Mouse (Mus musculus) embryonic facial prominence, embryonic 15.5 days (tissue): ENCODE measurements around the gene Ppm1n. TPM values are rescaled to one million over a fixed set of nuclear protein-coding genes. Genes with fewer than 3 reads are reported as not detected.

Source experiments
- ATAC-seq: fragments of 200-750 bp; cut with Nextera tagmentation; 2 replicates; pipeline ENCODE4 v1.8.0; 2017; ENCODE audit warnings: low read depth, moderate TSS enrichment; ENCODE audit not compliant: insufficient number of reproducible peaks, low FRiP score, low TSS enrichment
- H3K27ac ChIP-seq: fragments of 300-500 bp; sonication (generic); replicated peaks from 2 replicates; pipeline ENCODE4 v1.5.1; 2015; ENCODE audit warnings: mild to moderate bottlenecking, inconsistent platforms
- H3K27me3 ChIP-seq: fragments of 300-500 bp; sonication (generic); 2 replicates; pipeline ENCODE4 v1.6.1; 2015; ENCODE audit warnings: inconsistent platforms
- H3K36me3 ChIP-seq: fragments of 300-500 bp; sonication (generic); 2 replicates; pipeline ENCODE4 v1.6.1; 2015; ENCODE audit warnings: mild to moderate bottlenecking, inconsistent platforms
- H3K4me1 ChIP-seq: fragments of 300-500 bp; sonication (generic); 2 replicates; pipeline ENCODE4 v1.6.1; 2015; ENCODE audit warnings: inconsistent platforms
- H3K4me2 ChIP-seq: fragments of 300-500 bp; sonication (generic); replicated peaks from 2 replicates; pipeline ENCODE4 v1.6.1; 2015; ENCODE audit warnings: mild to moderate bottlenecking, inconsistent platforms
- H3K4me3 ChIP-seq: fragments of 300-500 bp; sonication (generic); replicated peaks from 2 replicates; pipeline ENCODE4 v1.5.1; 2015; ENCODE audit warnings: mild to moderate bottlenecking, inconsistent platforms
- H3K9ac ChIP-seq: fragments of 300-500 bp; sonication (generic); 2 replicates; pipeline ENCODE4 v1.6.1; 2015; ENCODE audit warnings: inconsistent platforms
- H3K9me3 ChIP-seq: fragments of 300-500 bp; sonication (generic); replicated peaks from 2 replicates; pipeline ENCODE4 v1.6.1; 2016; ENCODE audit warnings: inconsistent platforms
- WGBS: fragments of 180-500 bp; shearing (Covaris S2); methylation state at CpG from one replicate; pipeline ENCODE4 v1.1.7; 2015; 5-methylcytosine and 5-hydroxymethylcytosine counted together
- polyA plus RNA-seq: library from polyadenylated mRNA; unstranded; fragments of >200 nt; fragmentation: Nextera tagmentation; extraction: Ambion mirVana; gene quantifications from 2 replicates; pipeline ENCODE4 v1.2.1, GENCODE M21; 2015

The Ppm1n gene
- polyA plus RNA-seq, result 0.14 and 0.41 TPM in 2 replicates

DNA sequence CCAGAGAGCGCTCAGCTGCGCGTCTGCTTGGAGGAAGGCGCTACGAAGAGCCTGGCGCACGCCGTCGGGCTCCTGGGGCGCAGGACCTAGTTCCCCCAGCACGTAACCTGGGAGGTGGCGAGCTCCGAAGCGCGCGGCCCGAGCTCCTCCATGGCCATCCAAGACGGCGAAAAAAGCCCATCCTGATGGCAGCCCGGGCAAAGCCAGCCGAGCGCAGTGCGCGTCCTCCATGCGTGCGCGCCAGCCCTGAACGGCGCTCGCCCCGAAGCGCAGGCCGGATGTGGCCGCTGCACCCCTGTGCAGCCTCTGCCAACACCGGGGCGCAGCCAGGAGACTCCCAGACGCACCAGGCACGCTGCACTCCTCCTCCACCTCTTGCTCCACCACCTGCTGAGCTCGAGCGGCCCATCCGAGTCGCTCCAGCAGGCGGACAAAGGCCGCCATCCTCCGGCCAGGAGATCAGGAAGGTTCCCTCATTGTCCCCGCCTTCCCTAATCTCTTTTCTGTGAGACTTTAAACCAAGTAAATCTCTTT lies at the start of gene Ppm1n:
Gene Ppm1n, minus strand, starts transcription at position 484 of the 534 bp plus-strand sequence.
- no peak within 1 kb of the TSS for H3K9ac ChIP-seq
- peak within 1 kb of the TSS; percentile 29 for H3K4me3 ChIP-seq
- no peak within 1 kb of the TSS for H3K27ac ChIP-seq
- H3K27me3 ChIP-seq, result peaks cover 54% of the 10 kb centered on the region
- no peak for ATAC-seq
- peaks cover 24% of the 10 kb centered on the region for H3K4me1 ChIP-seq
- peak within 1 kb of the TSS; percentile 40 for H3K4me2 ChIP-seq
- no peaks in the 10 kb centered on the region for H3K36me3 ChIP-seq
- WGBS, result under 1% methylated on average over 46 of the region's 46 CpGs
- no peaks in the 10 kb centered on the region for H3K9me3 ChIP-seq

DNA sequence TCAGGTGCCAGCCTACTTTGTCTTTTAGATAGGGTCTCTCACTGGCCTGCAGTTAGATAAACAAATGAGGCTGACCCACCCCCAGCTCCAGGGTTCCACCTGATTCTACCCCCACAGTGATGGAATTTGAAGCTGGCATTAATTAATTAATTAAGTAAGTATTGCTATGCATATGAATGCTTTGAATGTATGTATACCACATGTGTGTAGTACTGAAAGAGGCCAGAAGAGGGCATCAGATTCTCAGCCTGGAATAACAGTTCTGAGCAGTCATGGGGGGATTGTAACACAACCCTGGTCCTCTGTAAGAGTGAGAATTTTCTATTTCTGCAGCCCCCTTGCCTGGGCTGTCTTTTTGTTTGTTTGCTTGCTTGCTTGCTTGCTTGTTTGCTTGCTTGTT lies 48.6 kb upstream of the Ppm1n start:
- H3K4me1 ChIP-seq, result peaks cover 23% of the 10 kb centered on the region
- ATAC-seq, result no peak
- no peak overlapping the region for H3K4me2 ChIP-seq
- no peak overlapping the region for H3K4me3 ChIP-seq
- no peak overlapping the region for H3K27ac ChIP-seq
- H3K27me3 ChIP-seq, result no peaks in the 10 kb centered on the region
- no peak overlapping the region for H3K9ac ChIP-seq
- H3K9me3 ChIP-seq, result no peaks in the 10 kb centered on the region
- no peaks in the 10 kb centered on the region for H3K36me3 ChIP-seq

DNA sequence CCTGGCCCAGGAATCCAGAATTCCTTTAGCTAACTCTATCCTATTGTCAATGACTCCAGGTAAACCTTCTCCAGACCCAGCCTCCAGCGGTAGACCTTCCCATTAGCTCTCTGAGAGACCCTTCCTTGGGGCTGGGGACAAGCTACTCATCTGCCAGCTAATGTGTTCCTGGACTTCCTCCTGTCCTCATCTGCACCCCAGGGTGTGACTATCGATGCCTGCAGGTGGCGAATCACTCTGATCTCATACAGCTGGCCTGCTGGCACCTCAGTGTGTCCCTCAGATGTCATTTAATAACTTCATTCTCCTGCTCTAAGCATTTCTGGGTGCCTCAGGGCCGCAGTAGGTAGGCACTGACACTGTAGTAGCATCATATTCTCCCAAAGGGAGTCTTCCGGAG lies 47.9 kb upstream of the Ppm1n start:
- Histone ChIP-seq H3K4me2 (no peak overlapping the region), H3K9ac (0 out of 2 replicates have a peak overlapping the region, but pooled peaks have one; percentile 26), H3K27me3 (no peaks in the 10 kb centered on the region), H3K4me1 (peaks cover 23% of the 10 kb centered on the region), H3K36me3 (no peaks in the 10 kb centered on the region), H3K9me3 (no peaks in the 10 kb centered on the region), H3K4me3 (no peak overlapping the region), H3K27ac (no peak overlapping the region)
- 82% methylated on average over 5 of the region's 5 CpGs for WGBS
- ATAC-seq, result no peak

DNA sequence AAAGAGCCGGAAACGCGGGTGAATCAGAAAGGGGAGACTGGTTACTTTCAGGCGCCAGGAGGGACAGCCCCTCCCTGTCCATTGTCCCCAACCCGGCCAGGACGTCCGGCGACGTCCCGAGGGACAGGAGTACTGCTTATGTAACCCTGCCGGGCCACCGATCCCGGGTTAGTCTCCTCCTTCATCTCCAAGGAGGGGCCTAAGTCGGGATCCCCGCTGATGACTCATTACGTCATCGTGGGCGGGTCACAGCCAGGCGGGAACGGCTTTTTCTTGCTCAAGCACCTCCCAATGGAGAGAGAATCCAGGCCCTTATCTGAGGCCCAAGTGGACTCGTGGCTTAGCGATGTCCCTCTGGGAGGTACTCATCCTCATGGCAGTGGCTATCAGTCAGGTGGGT lies 47.3 kb upstream of the Ppm1n start:
- under 1% methylated on average over 22 of the region's 22 CpGs for WGBS
- H3K9ac ChIP-seq, result peak overlapping the region; percentile 26; the same call in 1 of the 2 replicates
- no peaks in the 10 kb centered on the region for H3K36me3 ChIP-seq
- ATAC-seq, result peak; percentile 36; the same call in 1 of the 2 replicates
- H3K9me3 ChIP-seq, result no peaks in the 10 kb centered on the region
- H3K27me3 ChIP-seq, result no peaks in the 10 kb centered on the region
- peak overlapping the region; percentile 47 for H3K4me3 ChIP-seq
- peak overlapping the region; percentile 79 for H3K4me2 ChIP-seq
- H3K27ac ChIP-seq, result peak overlapping the region; percentile 70
- H3K4me1 ChIP-seq, result peaks cover 21% of the 10 kb centered on the region

DNA sequence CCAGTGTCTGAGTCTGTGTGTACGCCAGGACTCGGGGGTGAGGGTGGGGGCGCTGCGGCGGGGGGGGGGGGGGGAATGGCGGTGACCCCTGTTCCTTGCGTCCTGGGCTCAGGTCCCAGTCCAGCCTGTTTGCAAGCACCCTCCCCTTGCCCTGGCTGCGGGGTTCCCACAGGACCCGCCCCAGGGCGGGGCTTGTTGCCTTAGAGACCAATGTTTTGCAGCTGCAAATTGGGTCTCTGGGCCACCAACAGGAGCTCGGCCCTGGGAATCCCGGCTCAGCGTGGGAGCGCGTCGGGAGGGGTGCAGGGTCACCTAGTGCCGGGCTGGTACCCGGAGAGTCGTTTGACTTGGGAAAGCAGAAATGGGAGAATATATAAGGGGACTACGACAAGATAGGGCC lies 46.5 kb upstream of the Ppm1n start:
- H3K9ac ChIP-seq, result peak overlapping the region; percentile 26
- WGBS, result under 1% methylated on average over 19 of the region's 20 CpGs
- H3K27ac ChIP-seq, result peak overlapping the region; percentile 70
- peak overlapping the region; percentile 79 for H3K4me2 ChIP-seq
- peak overlapping the region; percentile 47 for H3K4me3 ChIP-seq
- H3K27me3 ChIP-seq, result no peaks in the 10 kb centered on the region
- H3K9me3 ChIP-seq, result no peaks in the 10 kb centered on the region
- H3K4me1 ChIP-seq, result peaks cover 21% of the 10 kb centered on the region
- H3K36me3 ChIP-seq, result no peaks in the 10 kb centered on the region
- peak; percentile 80 for ATAC-seq

DNA sequence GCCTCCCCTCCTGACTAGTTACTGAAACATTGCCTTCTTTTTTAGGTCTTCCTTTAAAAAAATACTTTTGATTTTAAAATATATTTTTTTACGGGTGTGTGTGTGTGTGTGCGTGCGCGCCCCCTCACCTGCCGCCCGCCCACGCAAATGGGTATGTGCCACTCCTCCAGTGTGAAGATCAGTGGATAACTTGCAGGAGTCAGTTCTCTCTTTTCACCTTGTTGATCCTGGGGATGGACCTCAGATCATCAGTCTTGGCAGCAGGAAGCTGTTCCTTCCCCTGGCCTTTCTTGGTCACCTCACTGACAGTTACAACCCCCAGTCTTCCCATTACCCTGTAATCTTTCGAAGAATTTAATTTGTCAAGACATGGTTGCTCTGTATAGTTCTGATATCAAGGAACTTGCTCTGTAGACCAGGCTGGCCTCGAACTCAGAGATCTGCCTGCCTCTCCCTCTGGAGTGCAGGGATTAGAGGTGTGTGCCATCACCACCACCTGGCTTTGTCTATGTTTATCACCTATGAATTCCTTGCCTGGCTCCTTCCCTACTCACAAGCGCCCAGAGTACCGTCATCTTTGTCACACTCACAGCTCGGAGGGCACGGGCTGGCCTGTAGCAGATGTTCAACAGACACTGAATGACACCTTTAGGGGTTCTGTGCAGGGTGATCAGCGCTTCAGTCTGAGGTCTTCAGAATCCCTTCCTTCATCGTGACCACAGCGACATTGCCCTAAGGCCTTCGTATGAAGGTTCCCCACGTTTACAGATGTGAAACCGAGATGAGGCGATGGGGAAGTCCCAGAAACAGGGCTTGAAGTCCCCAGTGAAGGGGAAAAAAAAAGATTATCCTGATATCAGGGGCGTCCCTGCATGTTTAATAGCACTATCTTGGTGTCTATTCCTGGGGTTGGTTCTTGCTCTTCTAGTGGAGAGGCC lies 45.7 kb upstream of the Ppm1n start:
- Histone ChIP-seq H3K36me3 (no peaks in the 10 kb centered on the region), H3K4me3 (peak overlapping the region; percentile 47; the same call in 1 of the 2 replicates)

GRCm38 (mm10) chr7:19324221-19324620 lies 44.4 kb upstream of the Ppm1n start:
- Histone ChIP-seq H3K4me3 (no peak overlapping the region), H3K4me2 (no peak overlapping the region), H3K27ac (no peak overlapping the region), H3K9me3 (no peaks in the 10 kb centered on the region), H3K4me1 (peaks cover 35% of the 10 kb centered on the region), H3K27me3 (no peaks in the 10 kb centered on the region), H3K9ac (no peak overlapping the region), H3K36me3 (no peaks in the 10 kb centered on the region)
- ATAC-seq, result no peak
- 88% methylated on average over 11 of the region's 11 CpGs for WGBS

More for the DNA sequence above, 45.7 kb upstream of the Ppm1n start:
- H3K4me1 ChIP-seq, result peaks cover 23% of the 10 kb centered on the region
- no peak overlapping the region for H3K27ac ChIP-seq
- H3K9me3 ChIP-seq, result no peaks in the 10 kb centered on the region
- 70% methylated on average over 21 of the region's 21 CpGs for WGBS
- H3K9ac ChIP-seq, result no peak overlapping the region
- H3K4me2 ChIP-seq, result peak overlapping the region; percentile 79
- no peaks in the 10 kb centered on the region for H3K27me3 ChIP-seq
- no peak for ATAC-seq

GRCm38 (mm10) chr7:19322489-19322888 lies 42.6 kb upstream of the Ppm1n start:
- Histone ChIP-seq H3K27me3 (peaks cover 10% of the 10 kb centered on the region; the same call in 1 of the 2 replicates), H3K9me3 (no peaks in the 10 kb centered on the region), H3K9ac (no peak overlapping the region), H3K4me2 (no peak overlapping the region), H3K27ac (0 out of 2 replicates have a peak overlapping the region, but pooled peaks have one; percentile 44), H3K4me1 (peaks cover 30% of the 10 kb centered on the region), H3K4me3 (no peak overlapping the region), H3K36me3 (no peaks in the 10 kb centered on the region)
- 26% methylated on average over 9 of the region's 9 CpGs for WGBS
- no peak for ATAC-seq

DNA sequence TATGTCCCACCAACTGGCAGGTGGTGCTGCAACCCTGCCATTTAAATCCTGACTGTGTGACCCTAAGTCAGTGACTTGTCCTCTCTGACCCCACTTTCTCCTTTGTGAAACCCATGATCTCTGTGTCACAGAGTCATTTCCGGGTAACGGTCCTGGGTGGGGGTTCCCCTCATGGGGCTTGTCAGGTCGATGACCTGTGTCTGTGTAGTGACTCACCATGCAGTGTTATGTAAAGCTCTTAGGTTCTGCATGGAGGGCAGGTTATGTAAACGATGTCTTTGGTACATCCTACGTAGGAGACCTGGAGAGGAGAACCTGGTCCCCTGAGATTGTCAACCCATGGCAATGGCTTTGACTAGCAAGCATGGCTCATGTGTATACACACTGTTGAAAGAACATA lies 41.6 kb upstream of the Ppm1n start:
- Histone ChIP-seq H3K9ac (no peak overlapping the region), H3K27ac (no peak overlapping the region), H3K27me3 (peaks cover 10% of the 10 kb centered on the region; the same call in 1 of the 2 replicates), H3K4me3 (no peak overlapping the region), H3K4me1 (peaks cover 19% of the 10 kb centered on the region), H3K36me3 (no peaks in the 10 kb centered on the region), H3K4me2 (no peak overlapping the region), H3K9me3 (no peaks in the 10 kb centered on the region)
- no peak for ATAC-seq
- 58% methylated on average over 5 of the region's 5 CpGs for WGBS

DNA sequence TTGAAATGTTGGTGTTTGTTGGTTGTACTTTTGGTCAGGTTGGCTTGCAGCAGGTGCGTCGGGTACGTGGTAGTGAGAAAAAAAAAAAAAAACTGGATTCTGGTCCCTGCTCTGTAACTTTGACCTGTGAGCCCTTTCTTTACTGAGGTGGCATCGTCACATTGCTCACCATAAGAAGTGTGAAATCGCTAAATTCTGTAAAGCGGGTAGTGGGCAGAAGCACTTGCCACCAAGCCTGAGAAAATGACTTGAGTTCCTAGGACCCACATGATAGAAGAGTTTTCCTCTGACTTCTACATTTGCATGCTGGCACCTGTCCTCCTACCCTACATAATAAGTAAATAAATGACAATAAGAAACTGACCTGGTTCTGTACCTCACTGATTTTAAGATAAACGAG lies 40.8 kb upstream of the Ppm1n start:
- H3K27me3 ChIP-seq, result peaks cover 10% of the 10 kb centered on the region; the same call in 1 of the 2 replicates
- no peak for ATAC-seq
- WGBS, result 39% methylated on average over 7 of the region's 7 CpGs

GRCm38 (mm10) chr7:19319906-19320305 lies 40.0 kb upstream of the Ppm1n start:
- Histone ChIP-seq H3K9me3 (no peaks in the 10 kb centered on the region), H3K27me3 (peaks cover 14% of the 10 kb centered on the region; the same call in 1 of the 2 replicates), H3K9ac (peak overlapping the region; percentile 33; the same call in 1 of the 2 replicates), H3K4me2 (peak overlapping the region; percentile 90), H3K27ac (no peak overlapping the region), H3K36me3 (no peaks in the 10 kb centered on the region), H3K4me3 (peak overlapping the region; percentile 57), H3K4me1 (peaks cover 17% of the 10 kb centered on the region)
- WGBS, result under 1% methylated on average over 41 of the region's 41 CpGs
- peak; percentile 89 for ATAC-seq

More for the DNA sequence above, 40.8 kb upstream of the Ppm1n start:
- Histone ChIP-seq H3K9me3 (no peaks in the 10 kb centered on the region), H3K4me1 (peaks cover 17% of the 10 kb centered on the region), H3K36me3 (no peaks in the 10 kb centered on the region), H3K4me2 (peak overlapping the region; percentile 90), H3K9ac (no peak overlapping the region), H3K27ac (no peak overlapping the region), H3K4me3 (no peak overlapping the region; the same call in 1 of the 2 replicates)
